Mouse (Mus musculus) neural tube, embryonic 11.5 days (tissue): Measurements from ENCODE around the gene Mss51. TPM values are rescaled to one million over a fixed set of nuclear protein-coding genes. Genes with fewer than 3 reads are reported as not detected.
A peak's percentile ranks its signal among the peaks of the same experiment; 100 is the strongest.

Experiments used
- ATAC-seq: fragments of 200-750 bp; cut with Nextera tagmentation; 2 replicates; pipeline ENCODE4 v1.8.0; 2017; ENCODE audit warnings: moderate number of reproducible peaks, mild to moderate bottlenecking, moderate TSS enrichment, moderate library complexity; ENCODE audit not compliant: insufficient read depth, low FRiP score, low TSS enrichment
- DNase-seq: peaks from one replicate; pipeline ENCODE4 v3.0.0-alpha.2; 2015; ENCODE audit warnings: low spot score
- H3K27ac ChIP-seq: fragments of 300-500 bp; sonication (generic); 2 replicates; pipeline ENCODE4 v1.5.1; 2014; ENCODE audit warnings: low read depth, mild to moderate bottlenecking, low read length
- H3K27me3 ChIP-seq: fragments of 300-500 bp; sonication (generic); 2 replicates; pipeline ENCODE4 v1.6.1; 2014; ENCODE audit warnings: mild to moderate bottlenecking, low read length, mixed read lengths; ENCODE audit not compliant: control insufficient read depth, insufficient read depth
- H3K36me3 ChIP-seq: fragments of 300-500 bp; sonication (generic); 2 replicates; pipeline ENCODE4 v1.6.1; 2014; ENCODE audit warnings: mild to moderate bottlenecking, low read length, moderate library complexity, mixed read lengths; ENCODE audit not compliant: control insufficient read depth, insufficient read depth
- H3K4me1 ChIP-seq: fragments of 300-500 bp; sonication (generic); 2 replicates; pipeline ENCODE4 v1.6.1; 2014; ENCODE audit warnings: low read length, mixed read lengths; ENCODE audit not compliant: control insufficient read depth, insufficient read depth
- H3K4me2 ChIP-seq: fragments of 300-500 bp; sonication (generic); 2 replicates; pipeline ENCODE4 v1.6.1; 2014; ENCODE audit warnings: low read depth, mild to moderate bottlenecking, moderate library complexity
- H3K4me3 ChIP-seq: fragments of 300-500 bp; sonication (generic); 2 replicates; pipeline ENCODE4 v1.5.1; 2014; ENCODE audit warnings: low read depth, low read length
- H3K9ac ChIP-seq: fragments of 300-500 bp; sonication (generic); 2 replicates; pipeline ENCODE4 v1.6.1; 2014; ENCODE audit warnings: mild to moderate bottlenecking, low read length
- H3K9me3 ChIP-seq: fragments of 300-500 bp; sonication (generic); 2 replicates; pipeline ENCODE4 v1.6.1; 2016; ENCODE audit warnings: low read length; ENCODE audit not compliant: control insufficient read depth
- WGBS: fragments of 180-500 bp; shearing (Covaris S2); extraction: QIAGEN DNeasy Blood & Tissue Kit; methylation state at CpG from one replicate; pipeline ENCODE4 v1.1.7; 2014; 5-methylcytosine and 5-hydroxymethylcytosine counted together
- polyA plus RNA-seq: library from polyadenylated mRNA; unstranded; fragments of >200 nt; fragmentation: Nextera tagmentation; extraction: Ambion mirVana; gene quantifications from 2 replicates; pipeline ENCODE4 v1.2.1, GENCODE M21; 2014

The Mss51 gene
- polyA plus RNA-seq, 1 experiment from 2014 or later: 0.98 TPM

GRCm38 (mm10) chr14:20477261-20478025 is 19.3 kb downstream of the Mss51 start:
- no peaks in the 10 kb centered on the region for H3K9me3 ChIP-seq
- 49% methylated on average over 4 of the region's 4 CpGs for WGBS
- no peaks in the 10 kb centered on the region for H3K4me1 ChIP-seq
- H3K27me3 ChIP-seq: no peaks in the 10 kb centered on the region
- no peak overlapping the region for H3K9ac ChIP-seq
- no peak for DNase-seq
- no peak for ATAC-seq
- no peaks in the 10 kb centered on the region for H3K36me3 ChIP-seq
- H3K4me3 ChIP-seq: no peak overlapping the region
- H3K27ac ChIP-seq: no peak overlapping the region
- H3K4me2 ChIP-seq: no peak overlapping the region

GRCm38 (mm10) chr14:20460216-20460615 is 36.5 kb downstream of the Mss51 start:
- no peak overlapping the region for H3K4me2 ChIP-seq
- H3K4me3 ChIP-seq: no peak overlapping the region
- H3K9ac ChIP-seq: no peak overlapping the region
- DNase-seq (no peak), ATAC-seq (no peak)
- H3K27ac ChIP-seq: no peak overlapping the region
- no peaks in the 10 kb centered on the region for H3K27me3 ChIP-seq
- no peaks in the 10 kb centered on the region for H3K36me3 ChIP-seq
- 83% methylated on average over 14 of the region's 14 CpGs for WGBS
- no peaks in the 10 kb centered on the region for H3K9me3 ChIP-seq
- no peaks in the 10 kb centered on the region for H3K4me1 ChIP-seq

- H3K4me3 ChIP-seq: no peak overlapping the region
- no peaks in the 10 kb centered on the region for H3K4me1 ChIP-seq
- WGBS: 96% methylated on average over 9 of the region's 9 CpGs
- ATAC-seq (no peak), DNase-seq (no peak)
- H3K27ac ChIP-seq: no peak overlapping the region
- H3K27me3 ChIP-seq: no peaks in the 10 kb centered on the region
- no peaks in the 10 kb centered on the region for H3K9me3 ChIP-seq
- no peak overlapping the region for H3K4me2 ChIP-seq
- no peaks in the 10 kb centered on the region for H3K36me3 ChIP-seq
- H3K9ac ChIP-seq: no peak overlapping the region
Observed at GRCm38 (mm10) chr14:20458378-20458777, 38.3 kb downstream of the Mss51 start.

- Histone ChIP-seq H3K9me3 (no peaks in the 10 kb centered on the region), H3K27ac (no peak overlapping the region), H3K4me1 (0 out of 2 replicates have a peak, but pooled peaks cover 2% of the 10 kb centered on the region), H3K4me3 (no peak overlapping the region), H3K27me3 (no peaks in the 10 kb centered on the region), H3K4me2 (no peak overlapping the region), H3K9ac (no peak overlapping the region), H3K36me3 (no peaks in the 10 kb centered on the region)
- no peak for ATAC-seq
- no peak for DNase-seq
- WGBS: 95% methylated on average over 5 of the region's 5 CpGs
Observed at GRCm38 (mm10) chr14:20452929-20453328, 43.8 kb downstream of the Mss51 start.

GRCm38 (mm10) chr14:20451765-20452331 is 44.9 kb downstream of the Mss51 start, which contains the start of gene Cfap70:
Cfap70 (minus strand) TSS chr14:20452226.
- peak within 1 kb of the TSS; percentile 40 for H3K4me2 ChIP-seq
- H3K4me3 ChIP-seq: peak within 1 kb of the TSS; percentile 26
- no peaks in the 10 kb centered on the region for H3K9me3 ChIP-seq
- ATAC-seq: no peak
- 3% methylated on average over 15 of the region's 15 CpGs for WGBS
- 0 out of 2 replicates have a peak, but pooled peaks cover 2% of the 10 kb centered on the region for H3K4me1 ChIP-seq
- no peaks in the 10 kb centered on the region for H3K36me3 ChIP-seq
- H3K9ac ChIP-seq: peak within 1 kb of the TSS; percentile 16; the same call in 1 of the 2 replicates
- peak; percentile 60 for DNase-seq
- no peak within 1 kb of the TSS for H3K27ac ChIP-seq
- H3K27me3 ChIP-seq: no peaks in the 10 kb centered on the region

- 15% methylated on average over 2 of the region's 2 CpGs for WGBS
- no peak for ATAC-seq
Observed at GRCm38 (mm10) chr14:20451302-20451701, 45.4 kb downstream of the Mss51 start.

GRCm38 (mm10) chr14:20447209-20447608 is 49.5 kb downstream of the Mss51 start:
- H3K9me3 ChIP-seq: no peaks in the 10 kb centered on the region
- ATAC-seq: no peak
- H3K27ac ChIP-seq: no peak overlapping the region
- H3K27me3 ChIP-seq: no peaks in the 10 kb centered on the region
- no peak overlapping the region for H3K4me2 ChIP-seq
- 0 out of 2 replicates have a peak, but pooled peaks cover 2% of the 10 kb centered on the region for H3K4me1 ChIP-seq
- no peaks in the 10 kb centered on the region for H3K36me3 ChIP-seq
- H3K4me3 ChIP-seq: no peak overlapping the region
- H3K9ac ChIP-seq: no peak overlapping the region
- DNase-seq: no peak
- 66% methylated on average over 12 of the region's 12 CpGs for whole genome bisulfite sequencing

More at GRCm38 (mm10) chr14:20451302-20451701, 45.4 kb downstream of the Mss51 start:
- Histone ChIP-seq H3K27ac (no peak overlapping the region), H3K27me3 (no peaks in the 10 kb centered on the region), H3K4me2 (peak overlapping the region; percentile 40), H3K9me3 (no peaks in the 10 kb centered on the region), H3K4me3 (peak overlapping the region; percentile 26; the same call in 1 of the 2 replicates), H3K4me1 (0 out of 2 replicates have a peak, but pooled peaks cover 2% of the 10 kb centered on the region), H3K9ac (peak overlapping the region; percentile 16; the same call in 1 of the 2 replicates), H3K36me3 (no peaks in the 10 kb centered on the region)
- DNase-seq: no peak

DNA sequence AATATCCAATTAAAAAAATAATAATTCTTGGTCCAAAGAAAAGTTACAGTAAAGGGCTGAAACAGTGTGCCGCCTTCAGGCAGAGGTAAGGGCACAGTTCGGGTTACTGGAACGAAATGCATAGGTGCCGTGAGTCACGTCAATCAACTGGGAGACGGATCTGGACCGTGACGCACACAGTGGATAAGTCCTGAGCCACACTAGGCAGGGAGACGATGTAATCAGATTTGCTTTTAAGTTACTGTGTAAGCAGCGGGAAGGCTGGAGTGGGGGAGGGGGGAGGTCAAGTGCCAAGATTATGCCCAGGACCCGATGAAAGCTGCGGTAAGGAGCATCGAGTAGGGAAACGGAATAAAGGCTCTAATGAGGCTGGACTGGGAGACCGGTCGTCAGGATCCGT is 54.4 kb downstream of the Mss51 start:
- DNase-seq (no peak), ATAC-seq (no peak)
- Histone ChIP-seq H3K4me2 (no peak overlapping the region), H3K36me3 (no peaks in the 10 kb centered on the region), H3K27ac (no peak overlapping the region), H3K4me3 (no peak overlapping the region), H3K9me3 (no peaks in the 10 kb centered on the region), H3K27me3 (no peaks in the 10 kb centered on the region), H3K4me1 (no peaks in the 10 kb centered on the region), H3K9ac (no peak overlapping the region)
- 80% methylated on average over 17 of the region's 17 CpGs for WGBS

DNA sequence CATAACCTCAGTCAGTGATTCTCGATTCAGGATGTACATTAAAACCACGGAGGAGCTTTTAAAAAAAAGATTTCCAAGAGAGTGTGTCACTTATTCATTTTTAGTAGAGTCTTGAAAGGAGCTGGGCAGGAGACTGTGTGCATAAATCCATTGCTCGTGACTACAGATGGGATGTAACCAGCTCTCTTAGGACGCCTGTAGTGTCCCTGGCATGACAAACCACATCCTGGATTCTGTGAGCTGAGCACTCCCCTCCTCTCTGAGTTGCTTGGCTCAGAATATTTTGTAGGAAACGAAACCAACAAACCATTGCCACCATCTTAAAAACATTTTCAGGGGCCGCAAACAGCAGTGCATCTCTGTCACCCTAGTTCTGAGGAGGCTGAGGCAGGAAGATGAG is 59.7 kb downstream of the Mss51 start:
- H3K36me3 ChIP-seq: no peaks in the 10 kb centered on the region
- no peaks in the 10 kb centered on the region for H3K9me3 ChIP-seq
- H3K27me3 ChIP-seq: no peaks in the 10 kb centered on the region
- no peak overlapping the region for H3K9ac ChIP-seq
- no peak overlapping the region for H3K4me3 ChIP-seq
- no peak overlapping the region for H3K27ac ChIP-seq
- DNase-seq (no peak), ATAC-seq (no peak)
- 75% methylated on average over 6 of the region's 6 CpGs for WGBS
- H3K4me1 ChIP-seq: no peaks in the 10 kb centered on the region
- H3K4me2 ChIP-seq: no peak overlapping the region
